Comparison of ENCODE assay signal across 18 mouse cellular contexts in genomic region chr11:84375951-84376496, GRCm38 (mm10).
DNase-seq lines count a peak whose midpoint lies in the region; ATAC-seq and TF ChIP-seq lines count a peak whose summit lies in the region.
"Had no signal": no experiment of that assay in that cellular context is flagged by ENCODE, and none has a peak within 500 bp of the region (broad histone marks: within the 10 kb centered on the region; RNA-seq: fewer than 3 reads in every experiment).

No protein-coding gene starts in this region.

- H3K9me3 ChIP-seq in hindbrain, embryonic 13.5 days: no peaks in the 10 kb centered on the region
- no peaks in the 10 kb centered on the region for H3K9me3 ChIP-seq in midbrain, embryonic 14.5 days (ENCODE audit: control insufficient read depth, low read length)
- no peaks in the 10 kb centered on the region for H3K9me3 ChIP-seq in intestine, embryonic 15.5 days
- H3K9me3 ChIP-seq: embryonic facial prominence, embryonic 15.5 days; heart, embryonic 10.5 days had no signal

- TF ChIP-seq POLR2A in brain, embryonic 14.5 days (IDR thresholded peaks at IDR 0.05; ENCODE audit: borderline replicate concordance, extremely low read depth, insufficient read depth, insufficient read length, poor library complexity, severe bottlenecking): no peak

- H3K4me3 ChIP-seq in hindbrain, embryonic 13.5 days: no peak overlapping the region
- H3K4me3 ChIP-seq in midbrain, embryonic 14.5 days (replicated peaks; ENCODE audit: low read depth, low read length): no peak overlapping the region
- H3K4me3 ChIP-seq in intestine, embryonic 15.5 days (replicated peaks): no peak overlapping the region
- H3K4me3 ChIP-seq: embryonic facial prominence, embryonic 15.5 days; heart, embryonic 10.5 days had no signal

- peaks cover 18% of the 10 kb centered on the region; the same call in 1 of the 2 replicates for H3K36me3 ChIP-seq in hindbrain, embryonic 13.5 days
- peaks cover 9% of the 10 kb centered on the region; the same call in 1 of the 2 replicates for H3K36me3 ChIP-seq in midbrain, embryonic 14.5 days (ENCODE audit: control insufficient read depth, insufficient read depth, low read length)
- H3K36me3 ChIP-seq in intestine, embryonic 15.5 days: peaks cover 3% of the 10 kb centered on the region; the same call in 1 of the 2 replicates

- no peak for TF ChIP-seq CTCF in brain, embryonic 14.5 days (IDR thresholded peaks at IDR 0.05; ENCODE audit: borderline replicate concordance, extremely low read depth, insufficient read depth, insufficient read length)

- 0 out of 2 replicates have a peak, but pooled peaks have one; percentile 28 for ATAC-seq in hindbrain, embryonic 13.5 days (ENCODE audit: low FRiP score)
- no peak for ATAC-seq in midbrain, embryonic 14.5 days (ENCODE audit: low FRiP score, low TSS enrichment)
- no peak for ATAC-seq in intestine, embryonic 15.5 days

- peak overlapping the region; percentile 87 for H3K27ac ChIP-seq in hindbrain, embryonic 13.5 days
- peak overlapping the region; percentile 75 for H3K27ac ChIP-seq in midbrain, embryonic 14.5 days (replicated peaks; ENCODE audit: low read depth, low read length)
- no peak overlapping the region for H3K27ac ChIP-seq in intestine, embryonic 15.5 days
- H3K27ac ChIP-seq: embryonic facial prominence, embryonic 15.5 days; heart, embryonic 10.5 days had no signal

- peak; percentile 9 for DNase-seq in embryo, embryonic 10.5 days (ENCODE audit: low spot score)
- no peak for DNase-seq in embryo, embryonic 11 days
- DNase-seq in brain, embryonic 14.5 days (ENCODE audit: low read depth): peak; percentile 74
- peak; percentile 53 for DNase-seq in midbrain, embryonic 14.5 days
- no peak for DNase-seq in right cerebral cortex, postnatal 25 days
- DNase-seq in ovary, postnatal 10 days (ENCODE audit: low spot score): no peak
- DNase-seq: gastrocnemius, postnatal 14 days; heart, postnatal 14 days; kidney, adult 11 months; kidney, postnatal 10 days; layer of hippocampus, adult 9-11 months; liver; lung, adult 2 months; thymus, postnatal 14 days had no signal

- H3K4me1 ChIP-seq in hindbrain, embryonic 13.5 days (replicated peaks): peaks cover 12% of the 10 kb centered on the region
- H3K4me1 ChIP-seq in midbrain, embryonic 14.5 days (ENCODE audit: control insufficient read depth, insufficient read depth, low read length): peaks cover 21% of the 10 kb centered on the region
- H3K4me1 ChIP-seq in intestine, embryonic 15.5 days (replicated peaks): no peaks in the 10 kb centered on the region
- H3K4me1 ChIP-seq: embryonic facial prominence, embryonic 15.5 days; heart, embryonic 10.5 days had no signal

- no peak overlapping the region for H3K9ac ChIP-seq in hindbrain, embryonic 13.5 days
- no peak overlapping the region for H3K9ac ChIP-seq in midbrain, embryonic 14.5 days (replicated peaks; ENCODE audit: low read length)
- H3K9ac ChIP-seq in intestine, embryonic 15.5 days: no peak overlapping the region
- H3K9ac ChIP-seq: embryonic facial prominence, embryonic 15.5 days had no signal

- H3K4me2 ChIP-seq in hindbrain, embryonic 13.5 days: no peak overlapping the region
- H3K4me2 ChIP-seq in midbrain, embryonic 14.5 days (ENCODE audit: low read length): no peak overlapping the region
- no peak overlapping the region for H3K4me2 ChIP-seq in intestine, embryonic 15.5 days (replicated peaks)
- H3K4me2 ChIP-seq: embryonic facial prominence, embryonic 15.5 days had no signal

- H3K27me3 ChIP-seq in hindbrain, embryonic 13.5 days: no peaks in the 10 kb centered on the region
- no peaks in the 10 kb centered on the region for H3K27me3 ChIP-seq in midbrain, embryonic 14.5 days (ENCODE audit: control insufficient read depth, insufficient read depth, low read length)
- H3K27me3 ChIP-seq in intestine, embryonic 15.5 days (replicated peaks): no peaks in the 10 kb centered on the region
- H3K27me3 ChIP-seq: embryonic facial prominence, embryonic 15.5 days had no signal

- 25% methylated on average over 3 of the region's 3 CpGs for WGBS in hindbrain, embryonic 13.5 days
- WGBS in midbrain, embryonic 14.5 days: 9% methylated on average over 3 of the region's 3 CpGs
- 62% methylated on average over 3 of the region's 3 CpGs for WGBS in intestine, embryonic 15.5 days

Comparison
In these comparisons a context has a peak if more than half of its experiments do, and no peak if none do; other contexts are left out.
1. DNase-seq: peak in embryo, embryonic 10.5 days (single experiment), brain, embryonic 14.5 days (single experiment) and midbrain, embryonic 14.5 days (single experiment); none in embryo, embryonic 11 days (single experiment), right cerebral cortex, postnatal 25 days (single experiment) and ovary, postnatal 10 days (single experiment).